Mouse (Mus musculus) CD4-positive helper T cell, adult 2 months (primary cell): ENCODE results near the gene Bnc1.

Source experiments
- DNase-seq: peaks from one replicate; pipeline ENCODE4 v3.0.0-alpha.2; 2012; ENCODE audit warnings: low read depth, missing footprints, low spot score

Gene Bnc1

GRCm38 (mm10) chr7:81992131-81993061 is at the start of gene Bnc1:
Bnc1 (minus strand) TSS chr7:81992292.
- DNase-seq: no peak

DNA sequence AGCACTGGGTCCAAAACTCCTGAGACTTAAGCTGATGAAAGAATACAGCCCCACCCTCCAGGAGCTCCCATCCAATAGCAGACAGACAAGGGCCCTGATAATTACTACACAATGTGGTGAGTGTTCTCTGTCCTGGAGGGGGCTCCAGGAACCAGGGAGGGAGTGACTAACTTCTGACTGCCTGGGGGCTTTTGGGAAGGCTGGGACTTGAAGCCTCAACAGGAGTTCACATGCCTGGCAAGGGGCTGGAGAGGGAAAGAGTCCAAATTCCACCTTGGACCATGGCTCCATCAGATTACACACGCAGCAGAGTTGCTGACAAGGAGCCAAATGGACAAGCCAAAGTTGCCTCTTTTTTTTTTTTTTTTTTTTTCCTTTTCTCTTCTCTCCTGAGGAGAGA is 41.3 kb upstream of the Bnc1 start:
- no peak for DNase-seq

GRCm38 (mm10) chr7:82029666-82030065 is 37.6 kb upstream of the Bnc1 start:
- no peak for DNase-seq

GRCm38 (mm10) chr7:82025802-82026201 is 33.7 kb upstream of the Bnc1 start:
- no peak for DNase-seq

- DNase-seq: no peak
Observed at GRCm38 (mm10) chr7:82023676-82024075, 31.6 kb upstream of the Bnc1 start.

DNA sequence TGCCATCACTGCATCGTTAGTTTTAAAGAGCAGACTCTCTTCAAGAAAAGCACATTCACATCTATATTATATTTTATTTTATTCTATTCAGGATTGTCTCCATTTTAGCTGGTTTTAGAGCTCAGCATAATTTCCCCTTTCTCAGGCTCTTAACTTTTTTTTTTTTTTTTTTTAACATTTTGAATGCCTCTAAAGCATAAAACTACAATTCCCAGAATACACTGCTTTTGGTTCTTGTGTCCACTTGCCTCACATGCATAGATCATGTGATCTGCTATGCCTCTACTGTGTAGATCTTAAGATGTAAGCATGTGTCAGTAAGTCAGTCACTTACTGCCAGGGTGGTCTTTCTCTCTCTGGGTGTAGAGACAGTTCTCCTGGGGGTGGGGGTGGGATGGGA is 30.3 kb upstream of the Bnc1 start:
- DNase-seq: no peak

GRCm38 (mm10) chr7:82018031-82018430 is 25.9 kb upstream of the Bnc1 start:
- DNase-seq: no peak

- no peak for DNase-seq
Observed at GRCm38 (mm10) chr7:82016751-82017710, 24.9 kb upstream of the Bnc1 start.

GRCm38 (mm10) chr7:82012472-82012871 is 20.4 kb upstream of the Bnc1 start:
- DNase-seq: no peak

DNA sequence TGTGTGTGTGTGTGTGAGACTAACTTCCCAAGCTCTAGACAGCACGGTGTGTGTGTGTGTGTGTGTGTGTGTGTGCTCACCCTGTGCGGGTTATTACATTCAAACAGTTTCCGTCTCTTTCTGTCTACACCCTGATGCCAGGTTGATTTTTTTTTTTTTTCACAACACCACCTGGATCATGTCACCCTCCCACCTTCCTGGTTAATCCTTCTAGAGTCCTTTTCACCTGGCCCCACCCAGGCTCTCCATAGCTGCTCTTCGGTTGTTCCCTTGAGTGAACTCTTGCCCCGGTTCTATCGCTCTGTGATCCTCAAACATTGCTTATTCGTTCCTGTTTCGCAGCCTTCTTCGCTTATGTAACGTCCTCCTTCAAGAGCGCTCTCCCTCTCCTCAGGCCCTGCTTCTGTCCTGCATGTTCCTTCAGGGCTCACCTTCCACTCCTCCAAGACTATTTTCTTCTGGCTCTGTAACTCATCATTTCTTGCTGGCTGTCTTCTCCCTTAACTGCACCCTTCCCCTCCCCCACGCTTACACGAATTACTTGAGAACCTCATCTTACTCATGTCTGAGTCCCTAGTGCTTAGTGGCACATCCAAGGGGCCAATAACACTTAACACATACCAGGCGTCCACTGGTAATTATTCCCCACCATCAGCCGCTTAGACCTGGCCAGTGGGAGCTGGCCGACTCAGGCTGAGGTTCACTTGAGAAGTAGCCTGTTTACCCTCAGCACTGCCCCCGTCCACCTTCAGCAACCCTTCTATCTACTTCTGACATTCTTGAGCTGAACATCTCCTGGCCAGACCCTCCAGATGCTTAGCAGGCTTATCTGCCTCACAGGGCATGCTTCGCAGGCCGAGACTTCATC is 19.7 kb upstream of the Bnc1 start:
- no peak for DNase-seq

- DNase-seq: no peak
Observed at GRCm38 (mm10) chr7:82007151-82007550, 15.1 kb upstream of the Bnc1 start.

- DNase-seq: no peak
Observed at GRCm38 (mm10) chr7:82004228-82004627, 12.1 kb upstream of the Bnc1 start.

DNA sequence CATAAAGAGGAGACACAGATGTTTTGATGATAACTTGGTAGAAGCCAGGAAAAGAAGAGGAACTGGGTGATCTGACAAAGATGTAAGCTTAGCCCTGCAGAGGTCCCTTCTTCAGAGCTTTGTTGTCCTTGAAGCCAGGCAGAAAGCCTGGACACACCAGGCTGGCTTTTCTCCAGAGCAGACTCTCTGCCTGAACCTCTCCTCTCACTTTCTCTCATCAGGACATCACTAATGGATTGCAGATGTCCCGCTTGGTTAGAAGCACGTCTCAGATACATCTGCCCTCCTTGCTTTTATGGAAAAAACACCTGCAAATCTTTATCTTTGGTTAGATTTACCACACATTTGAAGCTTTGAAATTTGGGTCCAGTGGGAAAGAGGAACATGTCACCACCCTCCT is 7.7 kb upstream of the Bnc1 start:
- DNase-seq: no peak

DNA sequence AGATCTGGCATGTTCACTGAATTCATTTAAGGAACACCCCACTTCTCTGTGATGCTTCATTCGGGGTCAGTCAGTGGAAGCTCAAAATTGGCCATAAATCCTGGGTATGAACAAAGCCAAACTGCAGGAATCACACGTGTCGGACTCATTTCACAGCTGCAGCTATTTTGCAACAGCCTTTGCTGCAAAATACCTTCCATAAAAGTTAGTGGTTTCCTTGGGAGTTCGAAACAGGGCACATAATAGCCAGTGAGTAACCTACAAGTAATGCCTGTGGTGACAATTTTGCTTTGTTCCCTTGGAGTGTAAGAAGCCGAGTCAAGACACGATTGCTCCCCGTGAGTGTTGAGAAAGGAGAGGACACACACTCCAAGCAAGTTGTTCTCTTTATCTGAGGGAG is 7.3 kb upstream of the Bnc1 start:
- DNase-seq: no peak

GRCm38 (mm10) chr7:81995975-81996374 is 3.9 kb upstream of the Bnc1 start:
- DNase-seq: no peak

- no peak for DNase-seq
Observed at GRCm38 (mm10) chr7:81995126-81995525, 3.0 kb upstream of the Bnc1 start.

- no peak for DNase-seq
Observed at GRCm38 (mm10) chr7:81993140-81993539, 1.0 kb upstream of the Bnc1 start.

GRCm38 (mm10) chr7:81991611-81992061 is 456 bp downstream of the Bnc1 start:
- no peak for DNase-seq

GRCm38 (mm10) chr7:81991116-81991515 is 976 bp downstream of the Bnc1 start:
- no peak for DNase-seq

GRCm38 (mm10) chr7:81983651-81984050 is 8.4 kb downstream of the Bnc1 start:
- DNase-seq: no peak

- no peak for DNase-seq
Observed at GRCm38 (mm10) chr7:81978304-81978703, 13.8 kb downstream of the Bnc1 start.
